Mouse (Mus musculus) kidney, adult 8-10 months (tissue): ENCODE measurements around the gene Dnah9.
A peak's percentile ranks its signal among the peaks of the same experiment; 100 is the strongest.

Experiments
- DNase-seq, 2 experiments: peaks; one replicate each; pipeline ENCODE4 v3.0.0; 2022

Dnah9 gene

GRCm38 (mm10) chr11:65918480-65919236 lies 249.7 kb downstream of the Dnah9 start:
- DNase-seq, result no peak

- DNase-seq, result no peak
These were observed 259.2 kb downstream of the Dnah9 start for GRCm38 (mm10) chr11:65909195-65909594.

GRCm38 (mm10) chr11:65905487-65905886 lies 262.9 kb downstream of the Dnah9 start:
- no peak for DNase-seq

GRCm38 (mm10) chr11:65903944-65904343 lies 264.4 kb downstream of the Dnah9 start:
- DNase-seq, result no peak

- DNase-seq, result no peak
These were observed 286.9 kb downstream of the Dnah9 start for GRCm38 (mm10) chr11:65881465-65881864.

GRCm38 (mm10) chr11:65877146-65877775 lies 291.1 kb downstream of the Dnah9 start:
- DNase-seq, result no peak

- no peak for DNase-seq
These were observed 306.9 kb downstream of the Dnah9 start for GRCm38 (mm10) chr11:65861476-65861875.

- DNase-seq, result peak in 1 of 2 experiments; percentile 4
These were observed 316.3 kb downstream of the Dnah9 start for GRCm38 (mm10) chr11:65852066-65852465.

- DNase-seq, result no peak
These were observed 321.9 kb downstream of the Dnah9 start for GRCm38 (mm10) chr11:65846446-65846845.

- DNase-seq, result peak in 1 of 2 experiments; percentile 70
These were observed 329.4 kb downstream of the Dnah9 start for GRCm38 (mm10) chr11:65838999-65839398.

- DNase-seq, result peak in 1 of 2 experiments; percentile 8
These were observed 343.8 kb downstream of the Dnah9 start for GRCm38 (mm10) chr11:65824556-65824955.

GRCm38 (mm10) chr11:65820877-65821276 lies 347.5 kb downstream of the Dnah9 start:
- DNase-seq, result peak; percentile 30 to 64

GRCm38 (mm10) chr11:65820280-65820679 lies 348.1 kb downstream of the Dnah9 start:
- DNase-seq, result peak; percentile 14 to 29

- DNase-seq, result no peak
These were observed 350.2 kb downstream of the Dnah9 start for GRCm38 (mm10) chr11:65818193-65818592.

GRCm38 (mm10) chr11:65816237-65816636 lies 352.1 kb downstream of the Dnah9 start:
- DNase-seq, result no peak

GRCm38 (mm10) chr11:65814381-65814780 lies 354.0 kb downstream of the Dnah9 start:
- DNase-seq, result no peak

- DNase-seq, result no peak
These were observed 356.3 kb downstream of the Dnah9 start for GRCm38 (mm10) chr11:65812088-65812487.

GRCm38 (mm10) chr11:65807601-65808000 lies 360.8 kb downstream of the Dnah9 start:
- DNase-seq, result no peak

- peak; percentile 87 to 92 for DNase-seq
These were observed 361.3 kb downstream of the Dnah9 start, which contains the start of gene Zkscan6 for GRCm38 (mm10) chr11:65806909-65807504. TSS of gene Zkscan6 (plus strand) at chr11:65807175.

GRCm38 (mm10) chr11:65806321-65806904 lies 361.9 kb downstream of the Dnah9 start:
- peak in 1 of 2 experiments; percentile 40 for DNase-seq

GRCm38 (mm10) chr11:65801899-65802298 lies 366.5 kb downstream of the Dnah9 start:
- no peak for DNase-seq

- DNase-seq, result no peak
These were observed 372.5 kb downstream of the Dnah9 start for GRCm38 (mm10) chr11:65795896-65796295.
